26 mouse cellular contexts compared by ENCODE assay signal in genomic region chr17:44423471-44423985, GRCm38 (mm10).
A peak's percentile ranks its signal among the peaks of the same experiment; 100 is the strongest.
DNase-seq lines count a peak whose midpoint lies in the region; ATAC-seq lines count a peak whose summit lies in the region.
"Had no signal": no experiment of that assay in that cellular context is flagged by ENCODE, and none has a peak within 500 bp of the region (broad histone marks: within the 10 kb centered on the region; RNA-seq: fewer than 3 reads in every experiment).

No protein-coding gene starts in this region.

- no peaks in the 10 kb centered on the region for H3K4me1 ChIP-seq in heart, embryonic 11.5 days (ENCODE audit: control insufficient read depth, insufficient read depth, low read length)
- H3K4me1 ChIP-seq: hindbrain, embryonic 12.5 days; hindbrain, embryonic 15.5 days had no signal

- H3K9me3 ChIP-seq in heart, embryonic 11.5 days (replicated peaks; ENCODE audit: control insufficient read depth, low read length) = no peaks in the 10 kb centered on the region
- H3K9me3 ChIP-seq: embryonic facial prominence, embryonic 12.5 days; embryonic facial prominence, embryonic 15.5 days; heart, embryonic 13.5 days; hindbrain, embryonic 12.5 days; hindbrain, embryonic 15.5 days had no signal

- no peak overlapping the region for H3K4me2 ChIP-seq in heart, embryonic 11.5 days
- H3K4me2 ChIP-seq: embryonic facial prominence, embryonic 12.5 days; embryonic facial prominence, embryonic 15.5 days; heart, embryonic 13.5 days; hindbrain, embryonic 12.5 days; hindbrain, embryonic 15.5 days had no signal

- no peak for ATAC-seq in heart, embryonic 11.5 days (replicated peaks; ENCODE audit: insufficient number of reproducible peaks, low FRiP score, low TSS enrichment)
- ATAC-seq: forebrain, embryonic 14.5 days; forebrain, postnatal 0 days; intestine, postnatal 0 days; Patski had no signal

- H3K4me3 ChIP-seq in heart, embryonic 11.5 days (ENCODE audit: low read depth, low read length) = no peak overlapping the region
- H3K4me3 ChIP-seq: embryonic facial prominence, embryonic 12.5 days; embryonic facial prominence, embryonic 15.5 days; gastrocnemius, adult 2 months; heart, embryonic 13.5 days; hindbrain, embryonic 12.5 days; hindbrain, embryonic 15.5 days had no signal

- H3K9ac ChIP-seq in heart, embryonic 11.5 days (ENCODE audit: low read depth, low read length) = no peak overlapping the region
- H3K9ac ChIP-seq: embryonic facial prominence, embryonic 12.5 days; embryonic facial prominence, embryonic 15.5 days; forebrain, postnatal 0 days; heart, embryonic 13.5 days; hindbrain, embryonic 12.5 days; hindbrain, embryonic 15.5 days had no signal

- no peaks in the 10 kb centered on the region for H3K27me3 ChIP-seq in heart, embryonic 11.5 days (ENCODE audit: control insufficient read depth, insufficient read depth, low read length)
- H3K27me3 ChIP-seq: embryonic facial prominence, embryonic 12.5 days; heart, embryonic 13.5 days; hindbrain, embryonic 12.5 days; hindbrain, embryonic 15.5 days; Patski had no signal

- H3K36me3 ChIP-seq in heart, embryonic 11.5 days (ENCODE audit: control insufficient read depth, insufficient read depth, low read length) = no peaks in the 10 kb centered on the region
- H3K36me3 ChIP-seq: embryonic facial prominence, embryonic 12.5 days; embryonic facial prominence, embryonic 15.5 days; G1E; heart, embryonic 13.5 days; hindbrain, embryonic 12.5 days; hindbrain, embryonic 15.5 days had no signal

- H3K27ac ChIP-seq in heart, embryonic 11.5 days (ENCODE audit: low read depth, low read length) = no peak overlapping the region
- H3K27ac ChIP-seq: gastrocnemius, adult 2 months; heart, embryonic 13.5 days; hindbrain, embryonic 12.5 days; hindbrain, embryonic 15.5 days had no signal

- WGBS in heart, embryonic 11.5 days (ENCODE audit: insufficient replicate concordance) = 59% methylated on average over 5 of the region's 5 CpGs

- intact Hi-C loops in heart, postnatal 10 days (cut with DNase I) = no loop called here

- DNase-seq in heart, adult 18-20 months = peak; percentile 35 to 57
- DNase-seq in heart, adult 8-10 months (ENCODE audit: low spot score) = peak; percentile 31
- DNase-seq in heart, postnatal 10 days = peak; percentile 42 to 48
- DNase-seq in heart, postnatal 4 days = peak; percentile 25
- no peak for DNase-seq in spleen, postnatal 14 days (ENCODE audit: low spot score in 2 of 2)
- DNase-seq in T-cell, adult 2 months (ENCODE audit: low spot score) = no peak
- DNase-seq: adrenal gland, adult 2 months; adrenal gland, postnatal 14 days; B cell, adult 2 months; cerebellum, adult 11 months; cerebellum, adult 2 months; cerebellum, adult 9-11 months; cerebellum, postnatal 25 days; forebrain, postnatal 0 days; gastrocnemius, adult 2 months; gastrocnemius, postnatal 14 days had no signal

Comparison
In these comparisons a context has a peak if more than half of its experiments do, and no peak if none do; other contexts are left out.
1. DNase-seq: peak in heart, adult 18-20 months (2 of 2), heart, adult 8-10 months (single experiment), heart, postnatal 10 days (2 of 2) and heart, postnatal 4 days (single experiment); none in spleen, postnatal 14 days (0 of 2) and T-cell, adult 2 months (single experiment).